Mouse (Mus musculus): ENCODE data around the gene Cacna2d1. TPM values are rescaled to one million over a fixed set of nuclear protein-coding genes. Genes with fewer than 3 reads are reported as not detected.

Cacna2d1 gene
- 13.7 and 14.6 TPM in 2 replicates for polyA plus RNA-seq (2015; fragmentation: Nextera tagmentation; extraction: Ambion mirVana)

- peak; percentile 94 for ATAC-seq
- 0 out of 2 replicates have a peak, but pooled peaks cover 3% of the 10 kb centered on the region for H3K4me1 ChIP-seq (replicated peaks)
- under 1% methylated on average over 109 of the region's 120 CpGs for WGBS
Measured at GRCm38 (mm10) chr5:15934376-15935233, at the start of gene Cacna2d1. Gene Cacna2d1, plus strand, starts transcription at chr5:15934691.

DNA sequence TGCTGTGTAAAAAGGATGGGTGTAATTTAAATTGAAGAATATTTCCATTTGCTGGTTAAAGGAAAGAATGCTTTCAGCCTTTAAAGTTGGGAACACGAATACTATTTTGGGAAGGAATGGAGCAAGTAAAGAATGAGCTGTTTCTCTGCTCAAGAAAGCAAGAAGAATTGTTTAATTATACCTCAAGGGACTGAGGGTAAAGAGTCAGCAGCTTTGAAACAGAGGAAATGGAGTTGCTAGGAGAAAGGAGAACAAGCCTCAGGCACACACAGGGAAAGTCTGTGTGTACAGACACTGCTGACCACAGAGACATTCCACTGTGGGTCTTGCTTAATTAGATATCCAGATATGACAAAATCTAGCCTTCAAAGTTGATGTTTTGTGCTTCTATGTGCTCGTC is 39.4 kb upstream of the Cacna2d1 start:
- ATAC-seq, result no peak
- Histone ChIP-seq H3K27me3 (replicated peaks) (no peaks in the 10 kb centered on the region), H3K4me1 (replicated peaks) (no peaks in the 10 kb centered on the region), H3K4me2 (replicated peaks) (no peak overlapping the region), H3K27ac (no peak overlapping the region), H3K4me3 (replicated peaks) (no peak overlapping the region), H3K9ac (no peak overlapping the region), H3K9me3 (no peaks in the 10 kb centered on the region), H3K36me3 (no peaks in the 10 kb centered on the region)
- 76% methylated on average over 2 of the region's 2 CpGs for WGBS

More at GRCm38 (mm10) chr5:15934376-15935233, at the start of gene Cacna2d1:
- H3K9ac ChIP-seq, result peak within 1 kb of the TSS; percentile 64
- H3K4me3 ChIP-seq (replicated peaks), result peak within 1 kb of the TSS; percentile 64
- peak within 1 kb of the TSS; percentile 88 for H3K27ac ChIP-seq
- no peaks in the 10 kb centered on the region for H3K9me3 ChIP-seq
- H3K36me3 ChIP-seq, result no peaks in the 10 kb centered on the region
- peak within 1 kb of the TSS; percentile 90 for H3K4me2 ChIP-seq (replicated peaks)
- peaks cover 4% of the 10 kb centered on the region; the same call in 1 of the 2 replicates for H3K27me3 ChIP-seq (replicated peaks)

DNA sequence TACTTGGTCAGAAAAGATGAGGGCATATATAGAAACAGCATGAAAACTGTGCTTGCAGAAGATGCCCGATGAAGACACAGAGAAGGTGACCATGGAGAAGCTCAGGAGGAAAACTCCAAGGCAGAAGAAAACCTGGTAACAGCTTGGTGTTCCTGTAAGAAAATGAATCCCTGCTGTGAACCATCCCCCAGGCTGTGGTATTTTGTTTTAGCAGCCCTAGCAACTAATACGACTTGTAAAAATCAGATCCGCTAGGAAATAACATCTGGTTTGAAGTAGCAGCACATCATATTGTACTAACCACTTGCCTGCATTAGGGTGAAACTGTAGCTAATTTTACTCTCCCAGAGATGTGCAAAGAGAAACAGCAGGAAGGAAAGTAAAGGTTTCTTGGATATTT is 37.8 kb upstream of the Cacna2d1 start:
- no peaks in the 10 kb centered on the region for H3K9me3 ChIP-seq
- no peaks in the 10 kb centered on the region for H3K27me3 ChIP-seq (replicated peaks)
- H3K36me3 ChIP-seq, result no peaks in the 10 kb centered on the region
- no peak overlapping the region for H3K4me3 ChIP-seq (replicated peaks)
- H3K9ac ChIP-seq, result no peak overlapping the region
- H3K4me2 ChIP-seq (replicated peaks), result no peak overlapping the region
- WGBS, result 82% methylated on average over 3 of the region's 3 CpGs
- no peaks in the 10 kb centered on the region for H3K4me1 ChIP-seq (replicated peaks)
- H3K27ac ChIP-seq, result no peak overlapping the region
- ATAC-seq, result no peak

DNA sequence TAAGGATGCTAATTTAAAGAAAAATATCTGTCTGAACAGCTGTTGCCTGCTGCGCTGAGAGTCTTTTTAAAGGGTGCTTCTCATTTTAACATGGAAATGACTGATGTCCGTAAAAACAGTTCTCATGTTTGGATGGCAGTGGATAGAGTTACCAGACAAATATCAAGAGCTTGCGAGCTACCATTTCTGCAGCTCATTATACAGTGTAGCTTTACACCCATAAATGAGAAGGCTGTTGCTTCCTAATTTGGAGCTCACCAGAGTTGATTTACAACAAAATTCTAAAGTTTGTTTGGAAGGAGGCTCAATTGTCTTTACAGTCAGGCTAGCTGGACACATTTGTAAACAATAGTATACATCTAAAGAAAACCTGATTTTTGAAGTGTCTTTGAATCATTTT is 28.0 kb upstream of the Cacna2d1 start:
- H3K9me3 ChIP-seq, result no peaks in the 10 kb centered on the region
- no peak overlapping the region for H3K4me3 ChIP-seq (replicated peaks)
- no peak overlapping the region for H3K9ac ChIP-seq
- no peak overlapping the region for H3K27ac ChIP-seq
- no peaks in the 10 kb centered on the region for H3K36me3 ChIP-seq
- no peak overlapping the region for H3K4me2 ChIP-seq (replicated peaks)
- no peak for ATAC-seq
- no peaks in the 10 kb centered on the region for H3K27me3 ChIP-seq (replicated peaks)
- 66% methylated on average over 3 of the region's 3 CpGs for WGBS
- no peaks in the 10 kb centered on the region for H3K4me1 ChIP-seq (replicated peaks)

DNA sequence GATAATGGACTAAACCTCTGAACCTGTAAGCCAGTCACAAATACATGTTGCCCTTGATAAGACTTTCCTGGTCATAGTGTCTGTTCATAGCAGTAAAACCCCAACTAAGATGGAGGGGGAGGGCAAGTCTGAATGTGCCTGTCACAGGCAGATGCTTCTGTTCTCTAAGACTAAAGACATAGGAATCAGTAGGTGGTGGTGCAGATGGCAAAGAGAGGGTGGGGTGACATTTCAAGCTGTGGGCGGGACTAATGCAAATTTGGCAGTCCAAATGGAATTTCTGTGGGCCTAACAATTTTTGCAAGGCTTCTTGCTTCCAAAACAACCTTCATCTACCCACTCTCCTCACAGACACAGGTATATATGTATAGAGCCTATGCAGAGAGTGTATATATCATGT is 19.6 kb upstream of the Cacna2d1 start:
- no peak for ATAC-seq
- H3K4me3 ChIP-seq (replicated peaks), result no peak overlapping the region
- no peaks in the 10 kb centered on the region for H3K36me3 ChIP-seq
- H3K9ac ChIP-seq, result no peak overlapping the region
- H3K4me1 ChIP-seq (replicated peaks), result no peaks in the 10 kb centered on the region
- H3K27ac ChIP-seq, result no peak overlapping the region
- WGBS, result 70% methylated on average over 1 of the region's 1 CpGs
- H3K27me3 ChIP-seq (replicated peaks), result no peaks in the 10 kb centered on the region
- no peak overlapping the region for H3K4me2 ChIP-seq (replicated peaks)
- H3K9me3 ChIP-seq, result no peaks in the 10 kb centered on the region

DNA sequence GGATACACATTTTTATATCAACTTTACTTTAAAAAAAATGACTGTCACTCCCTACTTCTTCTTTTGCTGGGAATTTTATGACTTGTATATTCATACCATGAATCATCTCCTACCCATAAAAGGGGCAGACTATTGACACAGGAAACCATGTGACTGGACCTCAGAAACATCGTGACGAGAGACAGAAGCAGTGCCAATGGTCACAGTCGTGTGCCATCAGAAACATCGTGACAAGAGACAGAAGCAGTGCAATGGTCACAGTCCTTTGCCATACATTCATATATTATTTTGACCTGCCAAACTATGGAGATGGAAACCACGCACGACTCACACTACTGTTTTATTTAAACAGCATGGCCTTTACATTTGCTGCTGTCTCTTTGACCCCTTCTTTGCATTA is 6.0 kb upstream of the Cacna2d1 start:
- Histone ChIP-seq H3K36me3 (no peaks in the 10 kb centered on the region), H3K27ac (no peak overlapping the region), H3K27me3 (replicated peaks) (no peaks in the 10 kb centered on the region), H3K9me3 (no peaks in the 10 kb centered on the region), H3K4me3 (replicated peaks) (no peak overlapping the region), H3K4me1 (replicated peaks) (no peaks in the 10 kb centered on the region), H3K9ac (no peak overlapping the region), H3K4me2 (replicated peaks) (no peak overlapping the region)
- 39% methylated on average over 6 of the region's 6 CpGs for WGBS
- no peak for ATAC-seq

DNA sequence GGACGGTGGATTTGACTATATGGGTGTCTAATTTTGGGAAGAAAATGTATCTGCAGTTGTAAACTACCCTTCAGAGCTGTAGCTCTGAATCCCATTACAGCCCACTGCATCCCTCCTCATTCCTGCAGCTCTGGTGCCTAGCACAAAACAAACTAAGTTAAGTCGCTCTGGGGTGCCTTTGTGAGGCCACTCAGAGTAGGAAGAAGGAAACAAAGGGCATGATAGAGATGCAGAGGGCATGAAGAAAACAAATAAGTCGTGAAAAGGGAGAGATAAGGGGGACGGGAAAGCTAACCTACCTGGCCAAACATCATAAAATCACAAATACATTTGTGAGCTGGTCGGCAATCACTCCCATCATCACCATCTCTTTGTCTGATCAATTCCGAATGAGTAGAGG is 1.5 kb upstream of the Cacna2d1 start:
- H3K4me2 ChIP-seq (replicated peaks), result no peak overlapping the region
- WGBS, result 48% methylated on average over 6 of the region's 6 CpGs
- peaks cover 4% of the 10 kb centered on the region; the same call in 1 of the 2 replicates for H3K27me3 ChIP-seq (replicated peaks)
- H3K27ac ChIP-seq, result no peak overlapping the region
- ATAC-seq, result no peak
- no peak overlapping the region for H3K4me3 ChIP-seq (replicated peaks)
- no peak overlapping the region for H3K9ac ChIP-seq
- H3K9me3 ChIP-seq, result no peaks in the 10 kb centered on the region
- H3K4me1 ChIP-seq (replicated peaks), result 0 out of 2 replicates have a peak, but pooled peaks cover 3% of the 10 kb centered on the region
- no peaks in the 10 kb centered on the region for H3K36me3 ChIP-seq

DNA sequence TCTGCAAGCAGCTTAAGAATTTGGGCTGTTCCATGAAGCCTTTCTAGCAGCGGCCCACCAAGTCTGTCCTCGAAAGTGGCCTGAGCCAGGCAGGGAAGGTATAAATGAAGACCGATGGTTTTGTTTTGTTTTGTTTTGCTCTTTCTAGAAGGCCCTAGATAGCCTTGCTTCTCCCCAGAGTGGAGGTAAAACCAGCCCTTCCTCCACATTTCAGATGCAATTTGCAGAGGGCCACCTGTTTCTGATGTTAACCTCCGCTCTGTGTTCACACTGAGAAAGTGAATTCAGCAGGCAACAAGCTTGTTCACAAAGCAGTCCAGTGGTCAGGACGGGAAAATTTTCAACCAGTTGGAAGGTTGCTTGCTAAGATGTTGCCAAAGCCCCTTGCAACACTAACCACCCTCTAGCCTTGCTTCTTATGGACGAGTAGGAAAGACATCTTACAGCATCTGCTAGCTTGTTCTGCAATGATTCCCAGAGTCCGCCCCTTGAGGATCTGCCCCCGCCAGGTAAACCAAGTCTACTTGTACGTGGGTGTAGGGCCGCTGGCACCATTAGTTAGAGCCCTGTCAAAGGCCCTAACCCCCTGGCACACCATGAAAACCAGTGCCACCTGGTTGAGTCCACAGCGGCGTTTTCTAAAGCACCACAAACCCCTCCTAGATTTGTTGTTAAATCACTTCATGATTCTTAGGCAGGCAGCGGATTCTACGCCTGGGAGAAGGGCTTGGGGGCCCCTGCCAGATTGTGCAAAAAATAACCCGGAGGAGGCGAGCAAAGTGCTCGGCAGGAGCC is 713 bp upstream of the Cacna2d1 start:
- H3K27ac ChIP-seq, result peak overlapping the region; percentile 88
- peak overlapping the region; percentile 90 for H3K4me2 ChIP-seq (replicated peaks)
- no peaks in the 10 kb centered on the region for H3K36me3 ChIP-seq
- H3K27me3 ChIP-seq (replicated peaks), result peaks cover 4% of the 10 kb centered on the region; the same call in 1 of the 2 replicates
- peak overlapping the region; percentile 64 for H3K9ac ChIP-seq
- ATAC-seq, result no peak
- H3K4me1 ChIP-seq (replicated peaks), result 0 out of 2 replicates have a peak, but pooled peaks cover 3% of the 10 kb centered on the region
- no peaks in the 10 kb centered on the region for H3K9me3 ChIP-seq
- 13% methylated on average over 17 of the region's 17 CpGs for WGBS
- H3K4me3 ChIP-seq (replicated peaks), result peak overlapping the region; percentile 64

DNA sequence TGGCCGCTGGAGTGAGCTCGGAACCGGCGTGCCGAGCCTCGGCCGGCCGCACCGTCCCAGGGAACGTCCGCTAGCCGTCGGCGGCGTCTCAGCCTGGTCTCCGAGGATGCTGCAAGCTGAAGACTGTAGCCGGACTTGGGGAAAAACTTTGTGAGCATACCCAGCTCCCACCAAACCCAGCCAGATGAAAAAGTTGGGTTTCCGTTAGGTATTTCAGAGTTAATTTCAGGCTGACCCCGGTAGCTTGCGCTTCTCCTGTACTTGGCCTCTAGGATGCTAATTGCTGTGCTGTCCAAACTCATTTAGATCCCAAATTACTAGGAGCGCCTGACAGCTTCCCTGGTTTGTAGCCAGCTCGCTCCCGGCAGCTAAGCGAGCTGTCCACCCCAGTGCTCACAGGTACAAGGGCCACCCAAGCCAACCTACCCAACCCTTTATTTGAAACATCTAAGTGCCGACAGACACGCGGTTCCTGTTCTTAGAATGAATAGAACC is 790 bp downstream of the Cacna2d1 start:
- Histone ChIP-seq H3K27ac (peak overlapping the region; percentile 88), H3K9ac (peak overlapping the region; percentile 64), H3K4me3 (replicated peaks) (peak overlapping the region; percentile 64), H3K36me3 (no peaks in the 10 kb centered on the region), H3K4me1 (replicated peaks) (0 out of 2 replicates have a peak, but pooled peaks cover 3% of the 10 kb centered on the region), H3K4me2 (replicated peaks) (peak overlapping the region; percentile 90), H3K9me3 (no peaks in the 10 kb centered on the region), H3K27me3 (replicated peaks) (peaks cover 4% of the 10 kb centered on the region; the same call in 1 of the 2 replicates)
- ATAC-seq, result peak; percentile 8; the same call in 1 of the 2 replicates
- WGBS, result 2% methylated on average over 27 of the region's 27 CpGs

- H3K9me3 ChIP-seq, result no peaks in the 10 kb centered on the region
- H3K4me1 ChIP-seq (replicated peaks), result 0 out of 2 replicates have a peak, but pooled peaks cover 3% of the 10 kb centered on the region
- H3K9ac ChIP-seq, result no peak overlapping the region
- ATAC-seq, result no peak
- peak overlapping the region; percentile 64 for H3K4me3 ChIP-seq (replicated peaks)
- peak overlapping the region; percentile 90 for H3K4me2 ChIP-seq (replicated peaks)
- H3K27me3 ChIP-seq (replicated peaks), result peaks cover 4% of the 10 kb centered on the region; the same call in 1 of the 2 replicates
- WGBS, result 28% methylated on average over 14 of the region's 14 CpGs
- no peaks in the 10 kb centered on the region for H3K36me3 ChIP-seq
- no peak overlapping the region for H3K27ac ChIP-seq
Measured at GRCm38 (mm10) chr5:15935831-15936710, 1.6 kb downstream of the Cacna2d1 start.

GRCm38 (mm10) chr5:15941191-15941725 is 6.8 kb downstream of the Cacna2d1 start:
- H3K36me3 ChIP-seq, result no peaks in the 10 kb centered on the region
- ATAC-seq, result no peak
- H3K9ac ChIP-seq, result no peak overlapping the region
- H3K4me3 ChIP-seq (replicated peaks), result no peak overlapping the region
- no peaks in the 10 kb centered on the region for H3K4me1 ChIP-seq (replicated peaks)
- H3K27me3 ChIP-seq (replicated peaks), result no peaks in the 10 kb centered on the region
- no peak overlapping the region for H3K4me2 ChIP-seq (replicated peaks)
- 39% methylated on average over 6 of the region's 6 CpGs for WGBS
- no peak overlapping the region for H3K27ac ChIP-seq
- no peaks in the 10 kb centered on the region; the same call in 1 of the 2 replicates for H3K9me3 ChIP-seq
